Mouse (Mus musculus) liver, embryonic 11.5 days (tissue): ENCODE measurements around the gene Tmem135. TPM values are rescaled to one million over a fixed set of nuclear protein-coding genes. Genes with fewer than 3 reads are reported as not detected.

ENCODE experiments used
- ATAC-seq: fragments of 200-750 bp; cut with Nextera tagmentation; replicated peaks from 2 replicates; pipeline ENCODE4 v1.8.0; 2017; ENCODE audit warnings: moderate number of reproducible peaks, mild to moderate bottlenecking, moderate TSS enrichment, moderate library complexity; ENCODE audit not compliant: low FRiP score
- DNase-seq: peaks from one replicate; pipeline ENCODE4 v3.0.0-alpha.2; 2017; ENCODE audit warnings: low spot score
- H3K27ac ChIP-seq: fragments of 300-500 bp; sonication (generic); 2 replicates; pipeline ENCODE4 v1.5.1; 2014; ENCODE audit warnings: mild to moderate bottlenecking, low read depth, low read length, control low read depth
- H3K27me3 ChIP-seq: fragments of 300-500 bp; sonication (generic); replicated peaks from 2 replicates; pipeline ENCODE4 v1.6.1; 2014; ENCODE audit warnings: low read length, mixed read lengths; ENCODE audit not compliant: control insufficient read depth, insufficient read depth
- H3K36me3 ChIP-seq: fragments of 300-500 bp; sonication (generic); 2 replicates; pipeline ENCODE4 v1.6.1; 2014; ENCODE audit warnings: mild to moderate bottlenecking, low read length, moderate library complexity, mixed read lengths; ENCODE audit not compliant: control insufficient read depth, insufficient read depth
- H3K4me1 ChIP-seq: fragments of 300-500 bp; sonication (generic); replicated peaks from 2 replicates; pipeline ENCODE4 v1.6.1; 2014; ENCODE audit warnings: low read length, mixed read lengths; ENCODE audit not compliant: control insufficient read depth, insufficient read depth
- H3K4me2 ChIP-seq: fragments of 300-500 bp; sonication (generic); 2 replicates; pipeline ENCODE4 v1.6.1; 2014; ENCODE audit warnings: mild to moderate bottlenecking, control low read depth, moderate library complexity
- H3K4me3 ChIP-seq: fragments of 300-500 bp; sonication (generic); 2 replicates; pipeline ENCODE4 v1.5.1; 2014; ENCODE audit warnings: low read depth, low read length, control low read depth
- H3K9ac ChIP-seq: fragments of 300-500 bp; sonication (generic); 2 replicates; pipeline ENCODE4 v1.6.1; 2014; ENCODE audit warnings: low read depth, low read length, control low read depth
- H3K9me3 ChIP-seq: fragments of 300-500 bp; sonication (generic); 2 replicates; pipeline ENCODE4 v1.6.1; 2016; ENCODE audit warnings: low read length, inconsistent platforms, mixed read lengths; ENCODE audit not compliant: control insufficient read depth
- WGBS: fragments of 180-500 bp; shearing (Covaris S2); extraction: QIAGEN DNeasy Blood & Tissue Kit; methylation state at CpG from one replicate; pipeline ENCODE4 v1.1.7; 2014; 5-methylcytosine and 5-hydroxymethylcytosine counted together
- polyA plus RNA-seq: library from polyadenylated mRNA; unstranded; fragments of >200 nt; fragmentation: Nextera tagmentation; extraction: Ambion mirVana; gene quantifications from 2 replicates; pipeline ENCODE4 v1.2.1, GENCODE M21; 2014

Gene Tmem135
- polyA plus RNA-seq, 1 experiment from 2014 or later: 28.9 TPM

DNA sequence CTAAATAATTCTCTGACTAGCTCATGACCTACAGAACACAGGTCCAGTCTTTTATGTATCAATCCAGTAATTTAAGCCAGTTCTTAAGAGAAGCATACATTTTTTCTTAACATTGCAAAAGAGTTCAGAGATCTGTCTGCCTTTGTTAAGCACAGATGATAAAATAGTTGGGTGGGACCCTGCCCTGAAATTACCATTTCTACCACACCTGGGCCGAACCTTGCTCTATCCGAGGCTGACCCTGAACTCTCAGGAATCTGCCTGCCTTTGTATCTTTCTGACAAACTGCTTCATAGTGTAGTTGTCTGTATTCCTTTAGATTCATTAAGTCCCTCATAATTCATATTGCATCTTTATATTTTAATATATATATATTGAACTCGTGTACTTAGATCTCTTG, 87.9 kb downstream of the Tmem135 start:
- ATAC-seq (no peak), DNase-seq (no peak)
- Histone ChIP-seq H3K27me3 (no peaks in the 10 kb centered on the region), H3K4me1 (no peaks in the 10 kb centered on the region), H3K9ac (no peak overlapping the region), H3K9me3 (no peaks in the 10 kb centered on the region), H3K4me2 (no peak overlapping the region), H3K27ac (no peak overlapping the region), H3K4me3 (no peak overlapping the region), H3K36me3 (peaks cover 3% of the 10 kb centered on the region; the same call in 1 of the 2 replicates)
- WGBS: 88% methylated on average over 3 of the region's 3 CpGs

DNA sequence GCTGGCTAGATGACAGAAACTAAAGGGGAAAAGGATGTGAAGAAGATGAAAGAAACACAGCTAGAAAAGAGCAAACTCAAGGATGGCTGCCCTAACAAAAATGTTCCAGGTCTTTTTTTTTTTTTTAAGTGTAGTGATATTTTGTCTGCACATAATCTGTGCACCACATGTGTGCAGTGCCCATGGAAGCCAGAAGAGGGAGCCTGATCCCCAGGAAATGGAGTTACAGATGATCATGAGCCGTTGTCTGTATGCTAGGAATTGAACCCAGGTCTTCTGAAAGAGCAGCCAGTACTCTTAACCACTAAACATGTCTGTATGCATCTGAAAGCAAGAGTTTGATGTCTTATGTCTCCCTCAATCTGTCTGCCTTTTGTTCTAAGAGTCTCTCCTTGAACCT, 92.5 kb downstream of the Tmem135 start:
- H3K4me1 ChIP-seq: peaks cover 4% of the 10 kb centered on the region; the same call in 1 of the 2 replicates
- no peak overlapping the region for H3K4me3 ChIP-seq
- H3K4me2 ChIP-seq: no peak overlapping the region
- no peaks in the 10 kb centered on the region for H3K27me3 ChIP-seq
- H3K9me3 ChIP-seq: no peaks in the 10 kb centered on the region
- 91% methylated on average over 1 of the region's 1 CpGs for WGBS
- H3K27ac ChIP-seq: no peak overlapping the region
- peaks cover 3% of the 10 kb centered on the region; the same call in 1 of the 2 replicates for H3K36me3 ChIP-seq
- no peak for DNase-seq
- ATAC-seq: no peak
- H3K9ac ChIP-seq: no peak overlapping the region

DNA sequence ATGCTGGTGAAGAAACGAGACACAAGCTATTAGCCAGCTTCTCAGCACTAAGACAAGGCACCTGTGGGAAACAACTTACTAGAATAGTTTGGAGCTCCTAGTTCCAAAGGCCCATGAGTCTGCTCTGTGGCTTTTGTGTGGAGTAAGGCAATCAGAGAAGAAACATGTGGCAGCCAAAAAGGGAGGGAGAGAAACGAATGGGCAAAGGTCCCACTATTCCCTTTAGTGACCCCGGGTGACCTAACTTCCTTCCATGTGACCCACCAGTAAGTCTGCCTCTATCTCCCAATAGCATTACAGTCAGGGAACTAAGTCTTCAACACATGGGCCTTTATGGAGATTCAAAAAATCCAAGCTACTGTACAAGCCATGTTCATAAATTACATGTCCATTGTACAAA, 95.1 kb downstream of the Tmem135 start:
- ATAC-seq (no peak; the same call in 1 of the 2 replicates), DNase-seq (no peak)
- H3K27me3 ChIP-seq: no peaks in the 10 kb centered on the region
- no peak overlapping the region for H3K4me3 ChIP-seq
- no peaks in the 10 kb centered on the region for H3K9me3 ChIP-seq
- 65% methylated on average over 3 of the region's 3 CpGs for WGBS
- H3K4me2 ChIP-seq: no peak overlapping the region
- peaks cover 4% of the 10 kb centered on the region; the same call in 1 of the 2 replicates for H3K4me1 ChIP-seq
- no peak overlapping the region for H3K9ac ChIP-seq
- peaks cover 3% of the 10 kb centered on the region; the same call in 1 of the 2 replicates for H3K36me3 ChIP-seq
- no peak overlapping the region for H3K27ac ChIP-seq

DNA sequence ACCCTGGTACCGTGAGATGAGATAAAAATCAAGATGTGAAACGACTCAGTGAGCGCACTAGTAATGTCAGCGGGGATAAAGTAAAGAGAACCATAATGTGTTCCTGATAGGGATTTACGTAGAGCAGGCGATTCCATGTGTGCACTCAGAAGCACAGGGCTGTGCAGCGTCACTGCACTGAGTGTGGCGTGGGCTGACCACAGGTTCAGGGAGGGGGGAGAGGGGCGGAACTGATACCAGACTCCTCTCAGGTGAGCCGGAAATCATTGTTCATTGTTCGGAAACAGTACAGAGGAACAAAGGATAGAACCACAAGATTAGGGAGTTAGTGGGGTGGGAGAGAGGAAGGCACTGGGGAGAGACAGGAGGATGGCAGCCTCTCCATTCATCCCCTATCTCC, 95.8 kb downstream of the Tmem135 start:
- DNase-seq: no peak
- 65% methylated on average over 11 of the region's 11 CpGs for WGBS
- no peaks in the 10 kb centered on the region for H3K27me3 ChIP-seq

DNA sequence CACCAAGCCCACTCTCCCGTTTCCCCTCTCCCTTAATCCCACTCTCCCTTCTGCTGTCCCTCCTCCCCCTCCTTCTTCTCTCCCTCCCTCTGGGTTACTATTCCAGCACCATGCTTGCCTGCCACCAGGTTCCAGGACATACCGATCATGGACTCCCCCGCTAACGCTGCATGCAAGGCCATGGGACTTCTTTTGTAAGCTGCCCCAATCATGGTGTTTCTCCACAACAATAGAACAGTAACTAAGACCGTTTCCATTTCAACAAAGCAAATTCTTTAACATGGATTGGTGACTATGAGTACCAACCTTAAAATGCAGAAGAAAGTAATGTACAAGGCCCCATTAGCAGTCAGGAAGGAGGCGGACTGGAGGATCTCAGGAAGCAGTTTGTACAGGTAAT, 97.2 kb downstream of the Tmem135 start:
- Histone ChIP-seq H3K4me3 (no peak overlapping the region), H3K27me3 (no peaks in the 10 kb centered on the region), H3K4me1 (peaks cover 4% of the 10 kb centered on the region; the same call in 1 of the 2 replicates), H3K9me3 (no peaks in the 10 kb centered on the region), H3K36me3 (peaks cover 2% of the 10 kb centered on the region; the same call in 1 of the 2 replicates), H3K27ac (no peak overlapping the region), H3K4me2 (no peak overlapping the region), H3K9ac (no peak overlapping the region)
- 90% methylated on average over 6 of the region's 6 CpGs for WGBS
- ATAC-seq (no peak), DNase-seq (no peak)

More for the DNA sequence above, 95.8 kb downstream of the Tmem135 start:
- ATAC-seq: no peak
- Histone ChIP-seq H3K4me3 (no peak overlapping the region), H3K36me3 (peaks cover 3% of the 10 kb centered on the region; the same call in 1 of the 2 replicates), H3K9me3 (no peaks in the 10 kb centered on the region), H3K9ac (no peak overlapping the region), H3K4me2 (no peak overlapping the region), H3K4me1 (peaks cover 4% of the 10 kb centered on the region; the same call in 1 of the 2 replicates), H3K27ac (no peak overlapping the region)

DNA sequence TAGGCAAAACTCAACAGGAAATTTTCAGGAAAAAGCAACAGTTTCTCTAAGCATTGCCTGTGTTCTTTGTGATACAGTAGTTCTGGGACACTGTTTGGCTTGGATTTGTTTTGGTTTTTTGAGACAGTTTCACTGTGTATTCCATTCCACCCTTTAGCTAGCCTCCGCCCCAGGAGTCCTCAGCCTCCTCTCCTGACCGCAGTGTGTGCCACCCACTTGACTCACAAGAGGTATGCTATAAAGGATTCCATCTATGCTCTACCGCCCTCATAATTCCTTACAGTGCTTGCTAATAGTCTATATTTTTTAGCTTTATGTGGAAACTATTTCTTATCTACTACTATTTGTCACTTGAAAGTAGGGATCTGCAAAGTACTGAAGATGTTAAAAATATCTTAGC, 99.1 kb downstream of the Tmem135 start:
- DNase-seq (no peak), ATAC-seq (no peak)
- Histone ChIP-seq H3K9ac (no peak overlapping the region), H3K4me3 (no peak overlapping the region), H3K4me2 (no peak overlapping the region), H3K27me3 (no peaks in the 10 kb centered on the region), H3K36me3 (no peaks in the 10 kb centered on the region), H3K27ac (no peak overlapping the region), H3K4me1 (peaks cover 4% of the 10 kb centered on the region; the same call in 1 of the 2 replicates), H3K9me3 (no peaks in the 10 kb centered on the region)
- 94% methylated on average over 3 of the region's 3 CpGs for WGBS

DNA sequence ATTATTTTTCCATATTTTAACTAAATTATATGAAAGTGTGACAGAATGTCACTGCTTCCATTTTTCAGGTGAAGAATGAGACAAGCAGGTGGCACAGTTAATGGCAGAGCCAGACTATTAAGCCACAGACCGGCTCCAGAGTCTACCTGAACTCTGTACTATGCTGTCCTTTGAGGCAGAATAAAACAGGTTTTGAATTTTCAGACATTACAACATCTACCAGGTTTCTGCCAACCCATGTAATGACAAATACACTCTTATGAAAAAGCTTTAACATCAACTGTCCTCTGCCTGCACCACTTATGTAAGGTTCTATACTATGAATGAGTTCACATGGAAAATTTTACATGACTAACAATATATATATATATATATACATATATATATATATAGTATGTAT, 100.3 kb downstream of the Tmem135 start:
- ATAC-seq (no peak), DNase-seq (no peak)
- Histone ChIP-seq H3K4me2 (no peak overlapping the region), H3K27me3 (no peaks in the 10 kb centered on the region), H3K9me3 (no peaks in the 10 kb centered on the region), H3K4me3 (no peak overlapping the region), H3K36me3 (no peaks in the 10 kb centered on the region), H3K9ac (no peak overlapping the region), H3K4me1 (peaks cover 1% of the 10 kb centered on the region; the same call in 1 of the 2 replicates), H3K27ac (no peak overlapping the region)
- 95% methylated on average over 1 of the region's 1 CpGs for WGBS

DNA sequence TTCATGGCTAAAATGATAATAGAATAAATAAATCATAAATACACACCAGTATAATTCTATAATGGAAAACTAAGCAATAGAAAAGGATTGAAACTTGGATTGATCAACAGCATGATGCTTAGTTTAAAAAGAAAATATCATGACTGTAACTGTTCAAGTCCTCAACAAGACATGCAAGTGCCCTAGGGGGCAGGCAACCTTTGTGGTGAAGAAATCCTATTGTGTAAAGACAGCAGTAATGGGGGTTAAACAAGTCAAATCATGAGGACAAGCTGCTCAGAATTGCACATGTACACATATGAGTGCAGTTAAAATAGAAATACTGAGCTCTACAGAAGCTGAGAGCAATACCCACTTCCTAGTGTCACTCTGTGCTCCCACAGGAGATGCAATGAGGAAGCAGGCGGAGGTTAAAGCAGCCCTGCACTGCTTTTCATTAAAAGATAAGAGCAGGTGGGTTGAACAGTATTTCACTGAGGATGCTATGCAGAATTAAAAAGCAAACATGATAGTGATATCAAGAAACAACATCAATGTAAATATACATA, 105.0 kb downstream of the Tmem135 start:
- no peaks in the 10 kb centered on the region for H3K9me3 ChIP-seq
- ATAC-seq: no peak
- no peak overlapping the region for H3K9ac ChIP-seq
- DNase-seq: no peak
- H3K36me3 ChIP-seq: no peaks in the 10 kb centered on the region
- H3K4me1 ChIP-seq: no peaks in the 10 kb centered on the region
- H3K27ac ChIP-seq: no peak overlapping the region
- H3K27me3 ChIP-seq: no peaks in the 10 kb centered on the region
- 80% methylated on average over 1 of the region's 1 CpGs for WGBS
- H3K4me3 ChIP-seq: no peak overlapping the region
- H3K4me2 ChIP-seq: no peak overlapping the region

DNA sequence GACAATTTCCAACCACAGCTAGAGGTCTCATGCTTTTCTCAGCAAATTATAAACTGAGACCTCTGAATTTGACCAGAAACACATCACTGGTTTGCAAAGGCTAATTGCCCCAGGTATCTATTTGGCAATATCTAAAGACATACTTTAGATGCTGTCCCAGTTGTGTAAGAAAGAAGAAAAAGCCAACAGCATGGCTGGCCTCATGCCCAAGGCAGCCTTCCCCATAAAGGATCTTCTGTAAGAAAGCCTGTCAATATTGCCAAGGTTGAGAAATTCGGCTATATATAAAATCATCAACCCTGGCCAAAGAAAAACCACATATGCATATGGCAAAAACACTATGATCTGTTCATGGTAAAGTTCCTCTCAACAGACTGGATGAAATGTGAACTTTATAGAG, 107.1 kb downstream of the Tmem135 start:
- no peaks in the 10 kb centered on the region for H3K27me3 ChIP-seq
- no peaks in the 10 kb centered on the region for H3K9me3 ChIP-seq
- no peaks in the 10 kb centered on the region for H3K36me3 ChIP-seq
- no peak overlapping the region for H3K4me2 ChIP-seq
- no peak overlapping the region for H3K4me3 ChIP-seq
- DNase-seq: no peak
- no peak for ATAC-seq
- 87% methylated on average over 1 of the region's 1 CpGs for WGBS
- H3K27ac ChIP-seq: no peak overlapping the region
- H3K9ac ChIP-seq: no peak overlapping the region
- no peaks in the 10 kb centered on the region for H3K4me1 ChIP-seq
